Mouse (Mus musculus) urinary bladder, postnatal 4 days (tissue): Measurements from ENCODE around the gene Tfrc.
"Not testable (repeated sequence)": the region's sequence is repeated elsewhere in the genome, so short reads cannot be mapped to it uniquely, and the experiment has no call there.

Source experiments
- DNase-seq, 2 experiments: peaks; one replicate each; pipeline ENCODE4 v3.0.0; 2021 to 2022; ENCODE audit warnings: low spot score in 2 of 2

Tfrc gene

DNA sequence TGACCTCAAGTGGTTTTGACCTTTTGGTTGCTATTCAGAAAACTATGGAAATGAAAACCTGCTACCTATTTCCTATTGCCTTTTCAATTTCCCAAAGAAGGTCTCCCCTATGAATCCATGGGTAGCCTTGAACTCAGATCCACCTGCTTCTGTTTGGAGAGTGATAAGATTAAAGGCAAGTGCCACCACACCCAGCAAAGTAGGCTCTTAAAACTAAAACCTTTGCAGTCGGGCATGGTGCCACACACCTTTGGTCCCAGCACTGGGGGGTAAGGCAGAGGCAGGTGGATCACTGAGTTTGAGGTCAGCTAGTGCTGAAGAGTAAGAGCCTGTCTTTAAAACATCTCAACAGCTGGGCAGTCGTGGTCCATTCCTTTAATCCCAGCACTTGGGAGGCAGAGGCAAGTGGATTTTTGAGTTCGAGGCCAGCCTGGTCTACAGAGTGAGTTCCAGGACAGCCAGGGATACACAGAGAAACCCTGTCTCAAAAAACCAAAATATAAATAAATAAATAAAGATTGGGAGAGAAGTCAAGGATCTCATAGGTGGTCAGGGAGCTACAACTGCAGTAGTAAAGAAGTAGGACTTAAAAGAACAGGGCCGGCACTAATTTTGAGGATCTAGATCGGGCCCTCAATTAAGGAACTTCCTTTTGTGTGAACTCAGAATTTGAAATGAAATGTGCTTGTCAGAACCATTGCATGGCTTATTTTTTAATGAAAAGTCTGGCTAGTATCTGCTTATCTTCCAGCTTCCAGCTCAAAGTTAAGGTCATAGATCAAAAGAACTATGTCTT lies 1.9 kb downstream of the Tfrc start:
- DNase-seq = no peak

DNA sequence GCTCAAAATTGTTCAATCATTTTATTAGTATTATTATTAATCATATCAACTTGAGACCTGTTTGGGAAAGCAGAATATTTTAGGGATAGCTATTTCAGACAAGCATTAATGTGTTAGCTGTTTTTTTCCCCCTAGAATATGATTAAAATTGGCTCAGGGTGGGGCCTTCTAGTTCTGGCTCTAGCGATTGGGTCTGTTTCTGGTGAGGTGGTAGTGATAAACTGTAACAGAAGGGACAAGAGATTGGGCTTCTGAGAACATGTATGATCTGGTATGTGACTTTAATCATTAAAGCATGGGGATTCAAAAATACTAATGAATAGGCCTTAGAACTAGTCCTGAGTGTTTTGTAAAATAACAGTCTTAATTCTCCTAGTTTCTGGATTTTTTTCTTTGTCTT lies 3.3 kb downstream of the Tfrc start:
- DNase-seq = no peak

DNA sequence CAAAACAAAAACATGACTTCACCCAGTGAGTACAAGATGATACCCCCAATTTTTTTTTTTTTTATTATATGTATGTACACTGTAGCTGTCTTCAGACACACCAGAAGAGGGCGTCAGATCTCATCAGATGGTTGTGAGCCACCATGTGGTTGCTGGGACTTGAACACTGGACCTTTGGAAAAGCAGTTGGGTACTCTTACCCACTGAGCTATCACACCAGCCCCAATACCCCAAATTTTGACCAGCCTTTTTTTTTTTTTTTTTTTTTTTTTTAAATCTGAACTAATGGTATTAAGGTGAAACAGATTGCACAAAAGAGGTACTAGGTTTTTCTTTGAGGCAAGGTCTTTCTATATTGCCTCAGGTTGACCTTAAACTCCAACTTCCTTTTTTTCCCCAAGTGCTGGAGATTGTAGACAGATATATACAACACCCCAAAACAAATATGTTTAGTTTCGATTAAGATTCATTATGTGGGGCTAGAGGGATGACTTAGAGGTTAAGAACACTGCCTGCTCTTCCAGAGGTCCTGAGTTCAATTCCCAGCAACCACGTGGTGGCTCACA lies 4.6 kb downstream of the Tfrc start:
- no peak for DNase-seq

DNA sequence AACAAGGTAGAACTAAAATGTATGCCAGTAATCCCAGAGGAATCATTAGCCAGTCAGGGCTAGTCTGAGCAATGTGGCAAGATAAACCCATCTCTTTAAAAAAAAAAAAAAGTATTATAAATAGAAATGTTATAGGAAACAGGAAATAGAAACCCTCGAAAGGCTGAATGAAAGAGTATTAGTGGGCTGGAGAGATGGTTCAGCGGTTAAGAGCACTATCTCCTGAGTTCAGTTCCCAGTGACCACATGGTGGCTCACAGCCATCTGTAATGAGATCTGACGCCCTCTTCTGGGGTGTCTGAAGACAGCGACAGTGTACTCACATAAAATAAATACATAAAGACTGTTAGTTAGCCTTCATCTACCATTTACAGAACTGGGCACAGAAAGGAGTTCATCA lies 5.3 kb downstream of the Tfrc start:
- DNase-seq = no peak

DNA sequence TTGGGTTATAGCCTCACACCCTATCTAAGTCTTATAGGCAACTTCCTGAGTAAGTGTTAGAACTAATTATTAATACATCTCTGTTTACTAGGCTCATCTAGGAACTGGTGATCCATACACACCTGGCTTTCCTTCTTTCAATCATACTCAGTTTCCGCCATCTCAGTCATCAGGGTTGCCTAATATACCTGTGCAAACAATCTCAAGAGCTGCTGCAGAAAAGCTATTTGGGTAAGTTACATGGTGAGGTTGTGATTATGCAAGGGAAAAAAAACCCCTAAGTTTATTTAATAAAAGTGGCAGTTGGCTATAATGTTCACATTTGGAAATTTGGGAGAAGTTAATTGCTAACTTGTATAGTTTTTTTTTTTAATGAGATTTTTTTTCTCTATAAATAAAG lies 10.2 kb downstream of the Tfrc start:
- no peak for DNase-seq

DNA sequence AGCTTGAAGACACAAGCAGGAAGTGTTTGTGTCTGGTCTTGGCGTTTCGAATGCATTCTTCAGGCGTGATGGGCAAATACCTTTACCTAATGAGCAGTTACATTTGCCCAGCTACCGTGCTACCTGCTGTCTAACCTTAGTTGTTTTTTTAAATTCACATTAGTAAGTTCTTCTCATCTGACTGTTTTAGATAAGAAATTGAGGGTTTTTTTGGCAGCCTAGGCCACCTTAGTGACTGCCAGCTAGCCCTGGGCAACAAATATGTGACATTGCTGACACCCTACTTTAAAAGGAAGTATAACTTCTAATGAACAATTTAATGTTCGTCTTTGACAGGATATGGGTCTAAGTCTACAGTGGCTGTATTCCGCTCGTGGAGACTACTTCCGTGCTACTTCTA lies 19.4 kb downstream of the Tfrc start:
- DNase-seq = no peak

DNA sequence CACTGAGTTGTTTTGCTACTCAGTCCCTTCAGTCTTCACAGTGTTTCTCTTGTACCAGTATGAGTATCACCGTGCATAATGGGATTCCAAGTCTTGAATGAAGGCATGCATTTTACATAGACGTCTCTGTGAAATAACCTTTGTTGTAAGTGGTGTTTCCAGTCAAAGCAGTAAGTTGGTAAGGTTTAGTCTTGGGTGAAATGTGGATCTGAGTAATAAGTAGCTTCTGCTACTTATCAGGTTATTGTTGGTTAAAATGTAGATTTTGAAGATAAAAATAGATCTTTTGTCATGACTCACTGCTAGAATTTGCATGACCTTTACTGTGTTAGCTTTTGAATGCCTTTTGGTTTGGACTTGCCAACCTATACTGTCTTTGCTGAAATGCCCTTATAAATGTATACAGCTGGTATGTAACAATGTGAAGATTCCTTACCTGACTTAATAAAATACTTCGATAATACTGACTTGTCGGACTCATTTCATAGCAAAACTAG lies 23.7 kb downstream of the Tfrc start:
- no peak for DNase-seq

DNA sequence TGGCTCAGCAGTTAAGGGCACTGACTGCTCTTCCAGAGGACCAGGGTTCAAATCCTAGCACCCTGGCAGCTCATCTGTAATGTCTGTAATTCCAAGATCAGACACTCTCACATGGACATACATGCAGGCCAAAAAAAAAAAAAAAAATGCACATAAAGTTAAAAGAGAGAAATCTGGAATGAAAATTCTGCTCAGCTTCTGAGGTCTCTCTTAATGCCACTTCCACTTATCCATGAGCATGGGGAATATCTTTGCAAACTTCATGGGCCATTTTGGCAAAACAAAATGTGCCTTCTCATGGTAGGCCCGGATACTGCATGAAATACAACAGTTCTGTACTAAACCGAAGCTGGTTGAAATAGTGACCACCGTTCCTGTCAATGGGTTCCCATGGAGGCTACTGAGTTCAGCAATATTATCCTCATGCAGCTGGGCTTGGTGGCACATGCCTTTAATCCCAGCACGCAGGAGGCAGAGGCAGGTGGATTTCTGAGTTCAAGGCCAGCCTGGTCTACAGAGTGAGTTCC lies 24.8 kb downstream of the Tfrc start:
- DNase-seq = no peak

DNA sequence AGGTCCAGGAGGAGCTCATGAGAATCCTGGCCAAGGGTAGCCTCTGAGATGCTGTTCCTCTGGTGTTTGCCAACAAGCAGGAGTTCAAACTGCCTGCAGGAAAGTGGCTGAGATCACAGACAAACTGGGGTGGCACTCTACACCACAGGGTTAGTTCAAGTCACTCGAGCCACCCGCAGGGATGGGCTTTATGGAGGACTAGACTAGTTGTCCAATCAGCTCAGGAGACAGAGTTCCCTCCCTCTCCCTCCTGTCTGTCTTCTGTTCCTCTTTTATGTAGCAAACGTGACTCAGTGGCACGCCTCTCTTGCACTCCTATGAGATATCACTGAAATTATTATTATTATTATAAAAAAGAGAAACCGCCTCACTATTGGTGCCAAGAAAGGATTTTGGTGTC lies 25.5 kb downstream of the Tfrc start:
- no peak for DNase-seq

DNA sequence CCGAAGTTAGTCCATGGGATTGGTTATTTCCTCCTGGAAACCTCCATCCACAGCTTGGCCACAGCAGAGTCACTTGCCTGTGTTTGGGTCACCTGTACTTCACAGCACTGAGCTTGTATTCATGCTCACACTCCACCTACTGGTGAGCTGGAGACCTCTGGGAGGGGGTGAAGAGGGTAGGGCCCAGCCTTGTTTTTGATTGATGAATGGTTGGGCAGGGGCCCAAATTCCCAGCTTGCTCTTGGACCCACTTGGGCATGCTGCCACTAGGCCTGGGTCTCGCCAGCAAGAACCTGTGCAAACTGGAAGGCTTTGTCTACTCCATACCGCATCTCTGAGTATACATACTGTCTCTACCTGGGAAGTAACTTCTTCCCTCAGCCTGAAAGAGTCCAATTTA lies 26.6 kb downstream of the Tfrc start:
- no peak for DNase-seq

DNA sequence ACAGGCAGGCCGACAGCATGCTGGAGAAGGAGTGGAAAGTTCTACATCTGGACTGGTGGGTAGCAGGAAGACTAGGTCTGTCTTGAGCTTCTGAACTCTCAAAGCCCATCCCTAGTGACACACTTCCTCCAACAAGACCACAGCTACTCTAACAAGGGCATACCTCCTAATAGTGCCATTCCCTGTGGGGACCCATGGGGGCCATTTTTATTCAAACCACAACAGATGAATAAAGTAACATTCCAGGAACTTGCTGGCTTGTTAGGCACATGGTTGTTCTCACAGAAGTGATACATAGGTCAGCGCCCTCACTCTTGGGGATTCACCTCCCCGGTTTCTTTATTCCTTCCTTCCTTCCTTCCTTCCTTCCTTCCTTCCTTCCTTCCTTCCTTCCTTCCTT lies 27.6 kb downstream of the Tfrc start:
- DNase-seq = no peak

DNA sequence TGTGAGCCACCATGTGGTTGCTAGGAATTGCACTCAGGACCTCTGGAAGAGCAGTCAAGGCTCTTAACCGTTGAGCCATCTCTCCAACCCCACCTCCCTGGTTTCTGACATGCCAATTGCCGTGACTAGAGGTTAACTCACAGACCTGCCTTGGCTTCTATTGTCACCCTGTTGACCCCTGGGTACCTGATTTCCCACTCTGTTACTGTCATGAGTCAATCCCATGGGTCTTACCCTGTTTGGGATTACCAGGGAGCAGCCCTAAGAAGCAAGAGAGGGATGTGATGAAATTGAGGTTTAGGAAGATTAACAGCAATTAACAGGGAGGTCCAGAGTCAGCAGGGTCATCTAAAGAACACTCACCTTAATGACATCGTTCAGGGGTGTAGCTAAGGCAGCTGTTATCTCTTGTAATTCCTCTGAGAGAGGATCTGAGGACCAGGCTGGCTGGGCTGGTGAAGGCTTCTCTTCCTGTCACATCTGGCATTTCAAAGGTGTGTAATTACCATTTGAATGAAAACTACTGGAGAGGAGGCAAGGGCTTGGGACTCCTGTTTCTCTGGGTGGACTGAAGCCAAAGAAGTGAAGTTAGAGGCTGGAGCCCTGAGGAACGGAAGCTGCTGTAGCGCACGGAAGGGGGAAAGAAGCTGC lies 28.3 kb downstream of the Tfrc start:
- no peak for DNase-seq

DNA sequence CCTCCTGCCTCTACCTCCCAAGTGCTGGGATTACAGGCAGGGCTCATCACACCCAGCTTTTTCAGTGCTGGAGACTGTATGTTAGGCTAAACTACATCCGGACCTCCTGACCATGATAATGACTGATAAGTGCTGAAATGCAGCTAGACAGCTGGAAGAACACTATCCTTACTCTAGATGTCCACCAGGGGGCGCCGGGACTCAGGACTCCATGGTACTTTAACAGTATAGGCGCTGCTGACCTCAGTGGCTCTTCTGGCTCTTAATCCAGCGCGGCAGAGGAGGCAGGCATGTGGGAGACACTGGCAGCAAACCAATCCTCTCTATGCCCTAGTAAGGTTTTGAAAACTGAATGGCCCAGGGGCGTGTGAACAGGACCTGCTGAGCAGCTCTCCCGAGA lies 29.8 kb downstream of the Tfrc start:
- DNase-seq = peak; percentile 68 to 83

DNA sequence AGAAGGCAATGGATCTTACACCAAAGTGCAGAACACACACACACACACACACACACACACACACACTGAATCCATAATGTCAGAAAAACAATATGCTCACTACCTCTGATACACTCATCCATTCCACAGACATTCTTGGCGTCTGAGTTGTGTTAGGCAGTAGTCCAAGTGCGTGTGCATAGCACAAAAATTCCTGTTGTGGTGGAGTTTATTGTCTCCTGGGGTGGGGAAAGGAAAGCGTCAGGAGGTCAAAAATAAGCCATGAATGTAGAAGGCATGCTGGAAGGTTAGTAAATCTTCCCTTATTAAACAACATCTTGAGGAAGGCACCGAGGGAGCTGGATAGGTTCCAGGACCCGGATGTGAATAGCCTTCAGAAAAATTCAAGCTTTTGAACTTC lies 31.4 kb downstream of the Tfrc start:
- DNase-seq = no peak

DNA sequence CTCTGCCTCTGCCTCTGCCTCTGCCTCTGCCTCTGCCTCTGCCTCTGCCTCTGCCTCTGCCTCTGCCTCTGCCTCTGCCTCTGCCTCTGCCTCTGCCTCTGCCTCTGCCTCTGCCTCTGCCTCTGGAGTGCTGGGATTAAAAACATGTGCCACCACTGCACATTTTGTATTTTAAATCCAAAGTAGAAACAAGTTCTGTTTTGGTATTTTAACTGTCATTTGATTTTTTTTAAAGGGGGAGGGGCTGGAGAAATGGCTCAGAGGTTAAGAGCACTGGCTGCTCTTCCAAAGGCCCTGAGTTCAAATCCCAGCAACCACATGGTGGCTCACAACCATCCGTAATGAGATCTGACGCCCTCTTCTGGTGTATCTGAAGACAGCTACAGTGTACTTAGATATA lies 32.0 kb downstream of the Tfrc start:
- DNase-seq = not testable (repeated sequence)

DNA sequence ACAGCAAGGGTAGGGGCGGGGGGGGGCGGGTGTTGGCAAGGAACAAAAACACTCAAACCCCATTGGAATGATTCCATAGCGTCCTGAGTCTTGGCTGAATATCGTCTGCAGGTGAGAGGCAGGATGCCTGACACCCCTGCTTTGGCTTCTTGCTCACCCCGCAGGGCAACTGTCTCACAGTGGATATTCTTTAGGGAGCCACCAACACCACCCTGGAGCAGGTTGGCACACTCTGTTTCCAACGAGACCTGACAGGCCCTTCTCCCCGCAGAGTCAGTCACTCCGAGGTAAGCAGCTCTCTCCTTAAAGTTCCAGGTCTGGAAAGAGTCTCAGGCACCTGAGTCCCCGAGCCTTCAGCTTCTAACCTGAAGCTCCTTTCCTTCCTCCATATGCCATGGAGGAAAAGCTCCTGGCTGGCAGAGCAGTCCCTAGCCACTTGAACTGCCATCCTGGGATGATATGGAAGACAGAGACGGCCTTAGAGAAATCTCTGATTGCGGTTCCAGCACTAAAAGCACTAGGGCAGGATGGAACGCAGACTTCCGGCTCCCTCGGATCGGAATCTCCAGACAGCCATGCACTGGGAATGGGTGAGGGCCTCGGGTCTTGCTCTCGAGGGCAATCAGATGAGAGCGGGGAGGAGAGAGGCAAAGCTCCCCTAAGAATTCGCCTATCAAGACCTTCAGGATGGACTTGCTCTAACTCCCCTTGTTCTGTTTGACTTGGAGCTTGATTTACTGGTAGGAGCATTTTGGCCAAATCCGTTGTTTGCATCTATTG lies 32.9 kb downstream of the Tfrc start:
- DNase-seq = no peak

DNA sequence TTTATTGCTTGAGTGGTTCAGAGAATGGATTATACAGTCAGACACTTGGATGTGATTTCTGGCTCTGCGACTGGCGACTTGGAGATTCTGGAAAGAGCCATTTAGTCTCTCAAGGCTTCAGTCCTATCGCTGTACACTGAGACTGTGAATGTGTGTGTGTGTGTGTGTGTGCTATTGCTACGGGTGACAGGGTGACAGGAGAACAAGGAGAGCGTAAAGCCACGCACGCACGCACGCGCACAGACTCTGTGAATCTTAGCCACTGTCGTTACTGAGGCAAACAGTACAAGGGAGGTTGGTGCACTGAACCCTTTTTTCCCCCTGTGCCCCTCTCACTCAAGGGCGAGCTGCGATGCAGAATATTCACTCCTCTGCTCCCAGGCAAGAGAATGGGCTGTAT lies 33.6 kb downstream of the Tfrc start:
- DNase-seq = no peak

DNA sequence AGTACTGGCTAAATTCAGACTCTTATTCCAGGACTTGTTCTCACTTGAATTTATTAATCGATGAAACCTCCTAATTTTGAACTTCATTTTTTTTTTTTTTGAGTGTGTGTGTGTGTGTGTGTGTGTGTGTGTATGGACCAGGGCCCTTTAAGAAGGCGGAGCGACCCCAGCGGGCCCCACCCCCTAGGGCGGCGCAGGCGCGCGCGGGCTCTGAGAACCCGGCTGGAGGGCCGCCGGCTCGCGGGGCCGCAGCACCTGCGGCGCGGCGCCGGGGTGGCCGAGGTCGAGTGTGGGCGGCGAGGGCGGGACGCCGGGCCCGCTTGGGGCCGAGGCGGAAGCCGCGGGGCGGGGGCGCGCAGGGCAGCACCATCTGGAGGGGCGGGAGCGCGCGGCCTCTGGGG lies 34.9 kb downstream of the Tfrc start, which contains the start of gene Tnk2:
Gene Tnk2, plus strand, starts transcription at position 214 of the 401 bp plus-strand sequence.
- DNase-seq = peak; percentile 85 to 86

DNA sequence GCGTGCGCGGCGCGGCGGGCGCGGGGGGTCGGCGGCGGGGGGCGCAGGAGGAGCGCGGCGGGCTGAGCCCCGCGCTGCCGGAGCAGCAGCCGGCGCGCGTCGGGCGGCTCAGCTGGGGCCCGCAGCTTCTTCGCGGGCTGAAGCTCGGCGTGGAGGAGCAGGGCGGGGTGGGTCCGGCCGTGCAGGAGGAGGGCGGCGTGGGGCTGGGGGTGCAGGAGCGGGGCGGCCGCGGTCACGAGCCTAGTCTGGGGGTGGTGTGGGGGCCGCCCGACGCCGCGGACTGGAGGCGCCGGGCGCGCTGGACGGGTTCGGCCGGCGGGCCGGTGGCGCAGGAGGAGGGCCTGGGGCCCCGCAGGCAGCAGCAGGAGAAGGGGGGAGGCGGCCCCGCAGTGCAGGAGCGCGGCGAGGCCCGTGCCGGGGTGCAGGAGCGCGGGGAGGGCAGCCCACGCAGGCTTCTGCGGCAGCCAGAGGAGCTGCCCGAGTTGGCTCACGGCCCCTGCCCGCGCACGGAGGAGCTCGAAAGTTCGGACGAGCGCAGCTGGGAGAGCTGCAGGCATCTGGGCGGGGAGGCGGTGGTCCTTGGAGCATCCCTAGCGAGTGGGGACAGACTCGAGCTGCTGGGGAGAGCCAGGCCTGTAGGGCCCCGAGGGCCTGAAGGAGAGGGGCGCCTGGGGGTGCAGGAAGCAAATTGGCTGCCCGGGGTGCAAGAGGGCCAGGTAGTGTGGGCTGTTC lies 35.5 kb downstream of the Tfrc start:
- peak in 1 of 2 experiments; percentile 58 for DNase-seq

DNA sequence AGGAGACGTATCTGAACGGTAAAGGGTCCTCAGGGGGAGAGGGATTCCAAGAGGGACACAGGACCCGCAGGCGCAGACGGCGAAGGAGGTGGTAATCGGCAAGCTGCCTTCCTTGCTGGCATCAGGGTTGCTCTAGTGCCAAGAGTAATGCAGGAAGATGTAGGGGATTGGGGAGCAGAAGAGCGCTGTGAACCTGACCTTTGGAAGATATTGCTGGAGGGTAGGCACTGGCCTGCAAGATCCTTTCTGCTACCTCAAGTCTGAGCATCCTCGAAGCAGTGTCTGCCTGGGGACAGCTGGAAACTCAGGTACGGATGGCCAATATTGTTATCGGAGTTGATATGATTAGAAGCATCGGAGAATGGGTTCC lies 36.1 kb downstream of the Tfrc start:
- DNase-seq = no peak

DNA sequence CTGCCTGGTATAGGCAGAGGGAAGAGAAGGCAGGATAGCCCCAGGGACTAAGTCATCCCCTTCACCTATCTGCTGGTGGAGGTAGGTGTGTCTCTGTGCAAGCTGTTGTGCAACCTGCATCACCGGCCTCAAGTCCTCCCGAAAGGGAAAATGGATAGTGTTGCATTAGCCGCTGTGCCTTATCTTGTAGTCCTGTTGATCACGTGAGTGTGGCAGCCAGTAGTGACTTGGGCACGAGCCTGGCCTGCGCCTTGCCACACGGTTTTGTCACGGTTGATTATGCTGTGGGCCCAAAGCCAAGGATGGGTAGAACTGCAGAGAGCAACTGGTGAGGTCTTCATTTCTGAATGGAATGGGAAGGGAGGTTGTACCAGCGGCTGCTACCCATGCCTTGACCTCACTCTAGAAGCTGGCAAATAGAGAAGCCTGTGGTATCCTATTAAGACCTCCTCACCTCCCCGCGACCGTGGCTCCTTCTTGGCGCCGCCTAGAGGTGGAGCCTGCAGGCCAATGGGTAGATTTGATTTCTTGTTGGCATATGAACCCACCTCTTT lies 36.7 kb downstream of the Tfrc start:
- peak in 1 of 2 experiments; percentile 34 for DNase-seq
